Mouse (Mus musculus) brown adipose tissue, adult 24 weeks (tissue): Measurements from ENCODE around the gene Gm14819. TPM values are rescaled to one million over a fixed set of nuclear protein-coding genes. Genes with fewer than 3 reads are reported as not detected.
"Not testable (repeated sequence)": the region's sequence is repeated elsewhere in the genome, so short reads cannot be mapped to it uniquely, and the experiment has no call there.

Experiments
- H3K27ac ChIP-seq: fragments of 200-500 bp; replicated peaks from 2 replicates; pipeline ENCODE4 v1.5.1; 2012; ENCODE audit warnings: low read depth, mild to moderate bottlenecking, low read length
- H3K4me1 ChIP-seq: fragments of 200-500 bp; 2 replicates; pipeline ENCODE4 v1.6.1; 2012; ENCODE audit warnings: low read length, mixed read lengths; ENCODE audit not compliant: control insufficient read depth, insufficient read depth, insufficient read length
- H3K4me3 ChIP-seq: fragments of 200-500 bp; 2 replicates; pipeline ENCODE4 v1.5.1; 2012; ENCODE audit warnings: low read depth, mild to moderate bottlenecking, low read length, moderate library complexity; ENCODE audit not compliant: insufficient read depth
- polyA plus RNA-seq: library from polyadenylated mRNA; stranded (reverse); fragments of >200 nt; gene quantifications from 2 replicates; pipeline ENCODE4 v1.2.4, GENCODE M21; 2012; ENCODE audit not compliant: missing spikeins, insufficient read depth, insufficient read length

Gene Gm14819
- not detected in 2 replicates for polyA plus RNA-seq

DNA sequence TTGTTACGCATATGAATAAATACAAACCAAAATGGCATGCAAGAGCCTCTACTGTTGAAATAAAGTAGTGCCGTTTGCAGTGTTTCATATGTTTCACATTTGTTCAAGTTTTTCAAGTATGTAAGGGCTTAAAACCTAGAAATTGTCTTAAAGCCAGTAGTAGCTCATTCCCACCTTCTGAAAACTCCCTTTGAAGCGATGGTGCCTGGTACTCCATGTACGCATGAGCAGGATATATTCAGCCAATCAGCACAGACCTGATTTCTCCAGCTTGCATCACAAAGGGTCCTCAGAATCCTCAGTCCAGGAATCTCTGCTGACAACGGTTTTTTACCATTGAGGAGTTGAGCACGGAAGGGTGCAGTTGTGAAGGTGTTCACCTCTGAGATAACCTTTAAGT, at the start of gene Gm14819:
Gene Gm14819, plus strand, starts transcription at position 301 of the 400 bp plus-strand sequence.
- H3K4me1 ChIP-seq, H3K4me3 ChIP-seq, H3K27ac ChIP-seq: not testable (repeated sequence)
